Mouse (Mus musculus) embryonic facial prominence, embryonic 12.5 days (tissue): ENCODE measurements at regions not wholly inside any gene's neighbourhood (a gene's known extent, or its start where the extent isn't known, plus 50 kb on each side); places are given as distances from the start of the nearest gene placed in this dataset.

Experiments used
- ATAC-seq: fragments of 200-750 bp; cut with Nextera tagmentation; 2 replicates; pipeline ENCODE4 v1.8.0; 2017; ENCODE audit not compliant: insufficient number of reproducible peaks, insufficient read depth, low FRiP score, low TSS enrichment
- H3K27ac ChIP-seq: fragments of 300-500 bp; sonication (generic); 2 replicates; pipeline ENCODE4 v1.5.1; 2016; ENCODE audit warnings: mild to moderate bottlenecking
- H3K27me3 ChIP-seq: fragments of 300-500 bp; sonication (generic); 2 replicates; pipeline ENCODE4 v1.6.1; 2016; ENCODE audit warnings: mild to moderate bottlenecking, moderate library complexity
- H3K36me3 ChIP-seq: fragments of 300-500 bp; sonication (generic); 2 replicates; pipeline ENCODE4 v1.6.1; 2016; ENCODE audit warnings: mild to moderate bottlenecking
- H3K4me1 ChIP-seq: fragments of 300-500 bp; sonication (generic); 2 replicates; pipeline ENCODE4 v1.6.1; 2016
- H3K4me2 ChIP-seq: fragments of 300-500 bp; sonication (generic); replicated peaks from 2 replicates; pipeline ENCODE4 v1.6.1; 2016; ENCODE audit warnings: mild to moderate bottlenecking, moderate library complexity
- H3K4me3 ChIP-seq: fragments of 300-500 bp; sonication (generic); 2 replicates; pipeline ENCODE4 v1.5.1; 2016; ENCODE audit warnings: mild to moderate bottlenecking
- H3K9ac ChIP-seq: fragments of 300-500 bp; sonication (generic); 2 replicates; pipeline ENCODE4 v1.6.1; 2016; ENCODE audit warnings: mild to moderate bottlenecking, moderate library complexity
- H3K9me3 ChIP-seq: fragments of 300-500 bp; sonication (generic); 2 replicates; pipeline ENCODE4 v1.6.1; 2016; ENCODE audit warnings: mild to moderate bottlenecking, moderate library complexity
- WGBS: fragments of 180-500 bp; shearing (Covaris S2); methylation state at CpG from one replicate; pipeline ENCODE4 v1.1.7; 2016; 5-methylcytosine and 5-hydroxymethylcytosine counted together

GRCm38 (mm10) chr3:18892813-18893212 lies 735.7 kb downstream of the 1700064H15Rik start:
- ATAC-seq: no peak
- H3K4me1 ChIP-seq: no peaks in the 10 kb centered on the region
- no peak overlapping the region for H3K27ac ChIP-seq
- no peaks in the 10 kb centered on the region for H3K27me3 ChIP-seq
- 90% methylated on average over 2 of the region's 2 CpGs for WGBS
- no peaks in the 10 kb centered on the region for H3K9me3 ChIP-seq
- H3K9ac ChIP-seq: no peak overlapping the region
- H3K36me3 ChIP-seq: no peaks in the 10 kb centered on the region
- H3K4me2 ChIP-seq: no peak overlapping the region
- H3K4me3 ChIP-seq: no peak overlapping the region

GRCm38 (mm10) chr3:18905769-18906168 lies 722.7 kb downstream of the 1700064H15Rik start:
- no peaks in the 10 kb centered on the region for H3K9me3 ChIP-seq
- no peak overlapping the region for H3K27ac ChIP-seq
- H3K4me2 ChIP-seq: no peak overlapping the region
- 58% methylated on average over 3 of the region's 3 CpGs for WGBS
- H3K27me3 ChIP-seq: no peaks in the 10 kb centered on the region
- no peak overlapping the region for H3K4me3 ChIP-seq
- ATAC-seq: no peak
- no peak overlapping the region for H3K9ac ChIP-seq
- H3K4me1 ChIP-seq: no peaks in the 10 kb centered on the region
- no peaks in the 10 kb centered on the region for H3K36me3 ChIP-seq

- WGBS: 70% methylated on average over 5 of the region's 5 CpGs
- Histone ChIP-seq H3K4me3 (no peak overlapping the region), H3K27me3 (no peaks in the 10 kb centered on the region), H3K4me1 (no peaks in the 10 kb centered on the region), H3K4me2 (no peak overlapping the region), H3K9ac (no peak overlapping the region), H3K36me3 (no peaks in the 10 kb centered on the region), H3K9me3 (no peaks in the 10 kb centered on the region), H3K27ac (no peak overlapping the region)
- ATAC-seq: no peak
Observed at GRCm38 (mm10) chr3:18906210-18906609, 722.3 kb downstream of the 1700064H15Rik start.

DNA sequence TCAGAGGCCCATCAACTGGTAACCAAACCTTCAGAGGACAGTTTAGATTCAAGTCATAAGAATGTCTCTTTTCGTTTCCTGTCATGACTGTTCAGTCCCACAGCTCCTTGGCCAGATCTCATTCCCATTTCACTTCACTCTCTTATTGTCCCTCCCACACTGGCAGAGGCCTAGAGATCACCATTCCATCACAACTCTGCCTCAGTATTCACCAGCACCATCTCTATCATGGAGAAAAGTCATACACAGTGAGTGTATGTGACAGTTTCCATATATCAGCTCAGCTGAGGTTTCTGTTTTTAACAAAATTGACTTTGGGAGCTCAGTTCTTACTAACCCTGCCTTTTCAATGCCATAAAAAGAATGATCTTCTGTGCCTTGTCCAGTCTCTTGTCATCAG lies 719.7 kb downstream of the 1700064H15Rik start:
- ATAC-seq: no peak
- Histone ChIP-seq H3K4me1 (no peaks in the 10 kb centered on the region), H3K4me3 (no peak overlapping the region), H3K9ac (no peak overlapping the region), H3K36me3 (no peaks in the 10 kb centered on the region), H3K27me3 (no peaks in the 10 kb centered on the region), H3K4me2 (no peak overlapping the region), H3K27ac (no peak overlapping the region), H3K9me3 (no peaks in the 10 kb centered on the region)
- 93% methylated on average over 1 of the region's 1 CpGs for WGBS

DNA sequence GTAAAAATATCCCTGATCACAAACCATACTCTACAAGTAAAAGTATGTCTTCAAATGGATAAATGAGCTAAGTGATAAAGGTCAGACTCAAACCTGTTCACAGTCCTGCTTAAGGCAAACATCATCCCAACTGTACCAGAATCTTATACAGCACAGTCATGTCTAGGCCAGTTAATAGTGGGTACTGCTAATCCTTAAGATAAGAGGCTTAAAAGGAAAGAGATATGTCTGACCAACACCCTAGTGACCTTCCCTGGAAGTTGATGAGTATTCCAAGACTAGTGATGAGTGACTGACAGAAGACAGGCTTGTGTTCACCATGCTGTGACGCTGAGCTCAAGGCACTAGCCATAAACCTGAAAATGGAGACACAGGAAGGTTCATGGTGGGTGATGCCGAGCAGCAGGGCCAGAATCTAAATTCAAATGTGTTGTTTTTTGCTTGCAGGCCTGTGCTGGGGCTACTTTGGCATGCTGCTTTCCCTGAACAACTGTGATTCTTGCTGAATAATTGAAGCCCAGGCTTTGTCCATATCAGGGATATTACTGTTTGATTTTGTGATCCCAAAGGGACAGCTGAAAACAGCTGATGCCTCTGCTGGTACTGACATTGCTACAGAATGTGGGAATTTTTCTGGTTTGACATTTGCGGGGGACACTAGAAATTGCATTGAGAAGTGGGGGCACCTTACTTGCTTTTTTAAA lies 699.9 kb downstream of the 1700064H15Rik start:
- WGBS: 76% methylated on average over 3 of the region's 3 CpGs
- Histone ChIP-seq H3K27me3 (no peaks in the 10 kb centered on the region), H3K27ac (no peak overlapping the region), H3K4me2 (no peak overlapping the region), H3K9me3 (no peaks in the 10 kb centered on the region), H3K36me3 (no peaks in the 10 kb centered on the region), H3K9ac (no peak overlapping the region), H3K4me1 (no peaks in the 10 kb centered on the region), H3K4me3 (no peak overlapping the region)
- ATAC-seq: no peak

DNA sequence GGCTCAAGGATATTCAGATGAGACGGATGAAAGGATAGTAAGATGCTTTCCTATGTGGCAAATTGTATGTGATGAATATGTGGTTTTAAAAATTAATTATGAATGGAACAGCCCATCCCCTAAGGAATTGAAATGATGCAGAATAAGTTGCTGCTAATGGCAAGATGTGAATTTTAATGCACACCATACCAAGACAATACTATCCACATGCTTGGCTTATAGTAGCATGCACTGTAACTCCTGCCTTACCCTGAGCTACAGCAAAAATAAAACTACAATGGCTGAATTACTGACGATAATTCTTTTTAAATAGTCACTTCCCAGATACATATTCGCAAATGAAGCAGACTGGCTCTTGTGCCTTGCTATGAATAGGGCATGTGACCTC lies 699.4 kb downstream of the 1700064H15Rik start:
- no peaks in the 10 kb centered on the region for H3K4me1 ChIP-seq
- no peaks in the 10 kb centered on the region for H3K27me3 ChIP-seq
- H3K4me2 ChIP-seq: no peak overlapping the region
- WGBS: 83% methylated on average over 3 of the region's 3 CpGs
- no peak overlapping the region for H3K4me3 ChIP-seq
- ATAC-seq: no peak
- no peak overlapping the region for H3K27ac ChIP-seq
- H3K36me3 ChIP-seq: no peaks in the 10 kb centered on the region
- no peaks in the 10 kb centered on the region for H3K9me3 ChIP-seq
- no peak overlapping the region for H3K9ac ChIP-seq

DNA sequence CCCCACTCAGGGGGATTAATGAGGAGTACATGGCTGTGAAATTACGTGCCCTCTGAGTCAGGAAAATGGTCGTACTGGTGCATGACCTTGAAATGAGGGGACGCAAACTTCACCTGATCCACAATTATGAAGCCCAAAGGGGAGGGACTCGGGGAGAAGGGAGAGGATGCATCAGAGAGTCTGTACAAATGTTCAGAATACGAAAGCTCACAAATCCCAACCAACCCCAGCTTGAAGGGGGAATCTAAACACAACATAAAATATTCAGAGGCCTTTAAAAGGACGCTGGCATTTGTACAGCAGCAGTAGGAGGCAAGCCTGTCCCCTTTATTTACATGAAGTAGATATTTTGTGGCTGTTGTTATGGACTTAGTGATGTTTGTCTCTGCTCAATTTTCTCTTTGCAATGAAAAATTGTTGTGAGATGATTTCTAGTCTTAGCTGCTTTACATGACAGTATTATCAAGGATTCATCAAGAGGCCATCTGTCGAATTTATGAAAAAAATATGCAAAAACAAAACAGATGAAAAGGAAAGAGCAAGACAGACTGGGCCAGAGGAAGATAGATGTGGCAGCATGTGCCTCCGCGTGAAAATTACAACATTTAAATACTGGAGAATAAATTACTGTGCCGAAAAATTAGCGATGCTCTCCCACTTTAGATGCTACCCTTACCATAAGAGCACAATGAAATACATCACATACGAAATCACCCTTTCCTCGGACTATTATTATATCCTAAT lies 695.3 kb downstream of the 1700064H15Rik start:
- Histone ChIP-seq H3K36me3 (no peaks in the 10 kb centered on the region), H3K27me3 (no peaks in the 10 kb centered on the region), H3K4me1 (no peaks in the 10 kb centered on the region), H3K9ac (no peak overlapping the region; the same call in 1 of the 2 replicates), H3K4me2 (no peak overlapping the region), H3K27ac (no peak overlapping the region), H3K4me3 (no peak overlapping the region), H3K9me3 (no peaks in the 10 kb centered on the region)
- 73% methylated on average over 13 of the region's 13 CpGs for WGBS
- no peak for ATAC-seq

DNA sequence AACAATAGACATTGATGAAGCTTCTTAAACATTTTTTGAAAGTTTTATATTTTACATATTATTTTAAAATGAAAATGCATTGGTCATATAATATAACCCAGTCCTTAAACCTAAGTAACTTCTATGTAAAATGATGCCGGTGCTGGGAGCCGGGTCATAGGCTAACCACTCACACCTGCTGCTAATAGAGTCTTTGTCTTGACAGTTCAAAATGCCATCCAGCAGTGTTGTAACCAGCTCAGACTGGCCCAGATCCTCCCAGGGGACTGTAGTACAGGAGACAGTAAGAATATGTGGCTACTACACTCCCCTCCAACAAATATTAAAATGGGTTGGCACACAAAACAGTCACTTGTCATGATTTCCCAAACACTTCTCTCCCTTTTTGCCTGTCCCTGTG lies 693.6 kb downstream of the 1700064H15Rik start:
- Histone ChIP-seq H3K4me3 (no peak overlapping the region), H3K27ac (no peak overlapping the region), H3K9ac (no peak overlapping the region), H3K4me2 (no peak overlapping the region), H3K4me1 (no peaks in the 10 kb centered on the region), H3K36me3 (no peaks in the 10 kb centered on the region), H3K9me3 (no peaks in the 10 kb centered on the region), H3K27me3 (no peaks in the 10 kb centered on the region)
- 28% methylated on average over 2 of the region's 2 CpGs for WGBS
- no peak for ATAC-seq

DNA sequence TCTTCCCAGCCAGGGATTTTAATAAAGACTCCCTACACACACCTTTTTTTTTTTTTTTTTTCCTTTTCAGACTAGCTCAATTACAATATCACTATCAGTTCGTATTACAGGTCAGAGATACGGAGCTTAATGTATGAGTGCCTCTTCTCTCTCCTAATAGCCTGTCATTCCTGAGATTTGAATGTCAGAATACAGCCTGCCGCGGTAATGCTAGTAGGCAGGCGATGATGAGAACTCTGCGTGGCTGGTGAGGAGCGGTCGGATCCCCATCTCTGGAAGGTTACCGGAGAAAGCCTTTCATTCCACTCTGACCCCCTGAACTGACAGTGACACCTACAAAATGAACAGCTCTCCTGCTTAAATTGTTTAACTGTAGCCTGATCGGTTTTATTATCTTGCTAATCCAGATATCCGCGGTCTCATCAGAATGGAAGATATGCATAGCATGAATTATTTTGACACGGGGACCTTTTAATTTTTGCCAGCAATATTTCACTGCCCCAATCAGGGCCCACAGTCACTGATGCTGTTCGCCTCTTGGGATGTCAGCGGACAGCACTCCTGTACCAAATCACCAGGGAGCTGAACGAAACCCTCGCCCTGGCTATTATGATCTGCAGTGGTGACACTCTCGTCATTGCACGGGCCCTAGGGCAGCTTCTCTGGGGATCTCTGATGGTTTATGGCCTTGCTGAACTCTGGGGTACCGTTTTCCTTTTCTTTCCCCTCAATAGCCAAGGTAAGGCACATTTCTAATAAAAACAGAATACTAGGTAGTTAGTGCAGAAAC lies 690.9 kb downstream of the 1700064H15Rik start:
- no peak for ATAC-seq

DNA sequence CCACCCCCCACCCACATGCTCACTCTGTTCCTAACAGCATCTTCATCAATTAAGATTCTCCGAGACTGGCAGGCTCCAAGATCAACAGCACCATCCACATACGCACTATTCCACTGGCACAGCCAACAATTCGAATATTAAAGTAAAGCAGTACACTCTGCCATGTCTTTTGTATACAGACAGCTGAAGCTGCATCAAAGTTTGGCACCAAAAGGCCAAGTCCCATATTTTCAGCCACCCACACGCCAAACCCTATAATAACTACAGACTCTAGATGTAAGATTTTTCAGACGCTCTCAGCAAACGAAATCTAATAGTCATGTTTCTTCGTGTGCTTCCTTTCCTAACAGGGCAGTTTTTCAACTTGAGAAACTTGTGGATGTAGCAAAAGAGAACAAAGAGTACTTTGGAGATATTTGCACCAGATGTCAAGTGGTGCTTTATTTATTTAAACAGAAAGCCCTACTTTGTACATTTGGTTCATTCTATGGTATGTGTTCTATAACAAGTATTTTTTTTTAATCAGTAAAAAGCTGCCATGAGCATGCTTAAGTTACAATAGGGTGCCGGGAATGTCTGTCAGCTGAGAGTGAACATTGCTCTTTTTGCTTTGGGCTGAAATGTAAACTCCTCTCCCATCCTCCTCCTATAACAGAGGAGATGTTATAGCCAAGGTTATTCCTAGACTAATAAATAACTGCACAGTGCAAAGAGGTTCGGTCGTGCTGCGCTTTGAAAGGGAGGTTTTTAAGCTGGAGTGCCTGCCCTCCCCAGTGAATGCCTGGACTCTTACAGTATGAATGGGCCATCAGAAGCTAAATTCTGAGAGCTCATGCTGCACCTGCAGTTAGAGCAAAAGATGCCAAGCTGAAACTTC lies 686.9 kb downstream of the 1700064H15Rik start:
- WGBS: 63% methylated on average over 11 of the region's 11 CpGs
- H3K9me3 ChIP-seq: no peaks in the 10 kb centered on the region
- H3K9ac ChIP-seq: no peak overlapping the region
- no peaks in the 10 kb centered on the region for H3K4me1 ChIP-seq
- H3K27ac ChIP-seq: no peak overlapping the region
- ATAC-seq: no peak
- no peaks in the 10 kb centered on the region for H3K36me3 ChIP-seq
- H3K4me3 ChIP-seq: no peak overlapping the region
- no peaks in the 10 kb centered on the region for H3K27me3 ChIP-seq
- no peak overlapping the region for H3K4me2 ChIP-seq

More for the DNA sequence above, 690.9 kb downstream of the 1700064H15Rik start:
- Histone ChIP-seq H3K27ac (no peak overlapping the region), H3K9ac (no peak overlapping the region), H3K9me3 (no peaks in the 10 kb centered on the region), H3K4me1 (no peaks in the 10 kb centered on the region), H3K4me2 (no peak overlapping the region), H3K4me3 (no peak overlapping the region), H3K27me3 (no peaks in the 10 kb centered on the region), H3K36me3 (no peaks in the 10 kb centered on the region)
- WGBS: 81% methylated on average over 20 of the region's 20 CpGs

- ATAC-seq: no peak
- Histone ChIP-seq H3K4me3 (no peak overlapping the region), H3K4me2 (no peak overlapping the region), H3K27ac (no peak overlapping the region), H3K9ac (no peak overlapping the region), H3K9me3 (no peaks in the 10 kb centered on the region), H3K36me3 (no peaks in the 10 kb centered on the region), H3K4me1 (no peaks in the 10 kb centered on the region), H3K27me3 (no peaks in the 10 kb centered on the region)
- 88% methylated on average over 1 of the region's 1 CpGs for WGBS
Observed at GRCm38 (mm10) chr3:18960341-18960740, 668.1 kb downstream of the 1700064H15Rik start.
